Mouse (Mus musculus) telencephalon, adult 2 months (tissue): ENCODE data around the gene Cyb561d2.
"Not testable (repeated sequence)": the region's sequence is repeated elsewhere in the genome, so short reads cannot be mapped to it uniquely, and the experiment has no call there.

ENCODE experiments used
- DNase-seq: peaks from one replicate; pipeline ENCODE4 v3.0.0-alpha.2; 2011; ENCODE audit warnings: low read depth, low spot score

The Cyb561d2 gene

DNA sequence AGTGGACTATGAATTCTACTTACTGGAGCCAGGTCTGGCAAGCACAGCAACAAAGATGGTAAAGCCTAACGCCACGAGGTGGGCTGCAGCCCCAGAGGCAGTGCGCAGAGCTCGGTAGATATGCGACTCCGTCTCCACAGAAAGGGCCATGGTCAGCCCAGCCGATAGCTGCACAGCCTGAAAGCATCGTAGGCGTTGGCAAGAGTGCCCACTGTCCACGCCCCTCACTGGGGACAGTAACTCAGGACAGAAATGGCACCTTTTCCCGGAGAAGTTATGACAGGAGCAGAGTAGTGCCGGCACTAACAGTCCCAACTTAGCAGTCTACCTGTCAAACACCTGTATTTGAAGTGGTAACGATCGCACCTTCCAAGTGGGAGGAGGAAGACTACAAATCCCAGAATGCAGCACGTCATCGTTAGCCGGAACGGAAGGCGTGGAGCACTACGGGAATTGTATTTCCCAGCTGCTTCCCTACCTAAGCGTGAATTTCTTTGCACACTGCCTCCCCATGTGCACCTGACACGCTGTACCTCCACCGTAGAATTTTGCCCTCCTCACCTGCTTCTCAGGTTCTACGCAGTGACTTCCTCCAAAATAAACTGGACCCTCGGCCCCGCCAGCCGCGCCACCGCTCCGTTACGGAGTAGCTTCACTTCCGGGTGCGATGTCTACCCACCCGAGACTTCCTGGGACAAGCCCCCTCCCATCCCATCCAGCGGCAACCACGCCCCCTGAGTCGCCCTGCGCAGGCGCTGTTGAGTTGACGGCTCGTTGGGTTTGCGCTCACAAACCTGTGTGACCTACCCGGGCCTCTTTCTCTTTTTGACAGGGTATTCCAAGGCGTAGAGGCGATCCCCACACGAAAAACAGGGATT lies at the start of gene Cyb561d2, which contains the start of gene Nprl2:
TSS of gene Cyb561d2 (minus strand) at position 720 of the 878 bp plus-strand sequence.
TSS of gene Nprl2 (plus strand) at position 753 of the 878 bp plus-strand sequence.
- DNase-seq = peak; percentile 94

DNA sequence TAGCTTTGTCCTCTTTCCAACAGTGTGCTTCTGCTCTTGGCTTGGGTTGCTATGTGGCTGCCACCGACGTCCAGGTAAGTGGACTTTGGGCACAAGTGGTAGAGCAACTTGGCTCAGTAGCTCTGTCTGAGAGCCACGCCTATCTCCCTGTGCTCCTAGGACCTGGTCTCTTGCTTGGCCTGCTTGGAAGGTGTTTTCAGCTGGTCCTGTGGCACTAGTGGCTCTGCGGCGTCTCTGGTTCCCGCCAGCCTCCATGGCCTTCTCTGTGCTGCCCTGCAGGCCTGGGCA lies 48.7 kb upstream of the Cyb561d2 start:
- DNase-seq = no peak

DNA sequence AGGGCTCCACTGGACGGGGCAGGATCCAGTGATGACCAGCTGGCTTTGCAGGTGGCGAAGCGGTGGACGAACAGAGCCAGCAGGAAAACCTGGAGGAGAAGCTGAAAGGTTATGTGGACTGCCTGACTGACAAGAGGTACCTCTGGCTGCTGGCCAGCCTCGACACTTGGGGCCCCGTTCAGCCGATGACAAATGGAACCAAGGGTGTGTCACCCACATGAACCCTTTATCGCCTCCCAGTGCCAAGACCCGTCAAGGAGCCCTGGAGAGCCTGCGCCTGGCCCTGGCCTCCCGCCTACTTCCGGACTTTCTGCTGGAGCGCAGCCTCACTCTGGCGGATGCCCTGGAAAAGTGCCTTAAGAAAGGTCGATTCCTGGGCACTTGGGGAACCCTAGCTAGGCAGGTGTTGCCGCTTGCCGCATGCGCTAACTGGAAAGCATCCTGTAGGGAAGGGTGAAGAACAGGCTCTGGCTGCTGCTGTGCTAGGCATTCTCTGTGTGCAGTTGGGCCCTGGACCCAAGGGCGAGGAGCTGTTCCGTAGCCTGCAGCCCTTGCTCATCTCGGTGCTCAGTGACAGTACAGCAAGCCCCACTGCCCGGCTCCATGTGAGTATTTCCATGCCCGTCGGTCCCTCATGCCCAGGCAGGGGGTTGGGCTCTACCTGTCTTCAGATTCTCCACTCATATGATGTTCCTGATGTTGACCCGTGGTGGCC lies 48.2 kb upstream of the Cyb561d2 start:
- no peak for DNase-seq

DNA sequence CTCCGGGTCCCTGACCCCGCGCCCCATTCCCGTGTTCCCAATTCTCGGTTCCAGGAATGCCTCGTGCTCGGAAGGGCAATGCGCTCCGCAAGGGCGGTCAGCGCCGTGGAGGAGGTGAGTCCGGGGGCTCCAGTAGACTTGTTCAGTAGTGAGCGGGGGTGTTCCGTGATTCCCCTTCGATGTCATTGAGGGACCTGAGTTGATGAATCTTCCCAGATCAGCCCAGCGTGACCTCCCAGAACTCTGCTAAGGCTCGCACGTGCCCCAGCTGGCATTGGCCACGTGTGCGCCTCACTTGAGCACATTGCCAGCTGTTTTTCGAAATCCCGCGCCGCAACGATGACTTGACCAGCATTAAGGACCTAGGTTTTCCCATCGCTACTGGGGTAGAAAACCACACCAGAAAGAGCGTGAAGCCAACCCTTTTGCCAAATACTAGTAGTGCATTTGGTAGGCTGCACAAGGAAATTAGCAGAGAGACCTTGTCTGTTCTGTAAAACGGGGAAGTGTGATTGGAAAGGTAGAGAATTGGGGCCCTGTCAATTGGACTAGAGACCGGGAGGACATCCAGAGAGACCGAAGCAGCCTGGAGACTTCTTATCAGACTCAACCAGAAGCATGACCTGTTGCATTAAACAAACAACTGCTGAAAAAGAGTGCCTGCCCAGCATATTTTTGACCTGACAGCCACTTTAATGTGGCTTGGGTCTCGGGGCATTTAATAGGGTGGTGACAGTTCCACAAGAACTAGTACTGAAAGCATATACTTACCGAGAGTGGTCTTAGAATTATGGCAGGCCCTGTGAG lies 46.0 kb upstream of the Cyb561d2 start:
- no peak for DNase-seq

DNA sequence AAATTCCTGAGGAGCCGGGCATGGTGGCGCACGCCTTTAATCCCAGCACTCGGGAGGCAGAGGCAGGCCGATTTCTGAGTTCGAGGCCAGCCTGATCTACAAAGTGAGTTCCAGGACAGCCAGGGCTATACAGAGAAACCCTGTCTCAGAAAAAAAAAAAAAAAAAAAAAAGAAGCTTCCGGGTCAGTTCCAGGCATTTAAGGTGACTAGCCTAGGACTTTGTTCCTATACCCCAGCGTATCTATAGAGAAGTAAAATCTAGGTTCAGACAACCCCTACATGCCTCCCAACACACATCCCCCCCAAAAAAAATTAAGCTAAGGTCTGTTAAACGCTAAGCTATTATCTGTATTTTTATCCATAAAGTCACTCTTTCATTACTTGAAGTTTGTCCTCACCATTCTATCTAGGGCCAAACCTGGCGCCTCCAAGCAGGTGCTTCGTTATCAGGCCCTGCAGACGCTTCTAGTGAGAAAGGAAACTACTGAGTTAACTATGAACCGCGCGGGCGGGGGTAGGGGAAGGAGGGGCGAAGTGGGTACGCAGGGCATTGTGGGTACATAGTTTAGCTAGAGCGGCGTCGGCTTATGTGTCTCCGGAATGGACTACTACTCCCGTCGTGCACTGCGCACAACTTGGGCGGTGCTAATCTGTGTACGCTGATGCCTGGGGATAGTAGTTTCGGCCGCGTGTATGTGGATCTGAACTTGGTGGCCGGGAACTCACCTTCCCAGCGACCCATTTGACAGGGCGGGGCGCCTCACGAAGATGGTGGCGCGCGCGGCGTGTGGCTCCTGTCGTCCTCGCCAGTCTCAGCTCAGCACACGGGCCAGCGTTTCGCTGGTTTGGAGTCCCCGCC lies 45.2 kb upstream of the Cyb561d2 start, which contains the start of gene Ifrd2:
TSS of gene Ifrd2 (plus strand) at position 669 of the 859 bp plus-strand sequence.
- DNase-seq = peak; percentile 99

DNA sequence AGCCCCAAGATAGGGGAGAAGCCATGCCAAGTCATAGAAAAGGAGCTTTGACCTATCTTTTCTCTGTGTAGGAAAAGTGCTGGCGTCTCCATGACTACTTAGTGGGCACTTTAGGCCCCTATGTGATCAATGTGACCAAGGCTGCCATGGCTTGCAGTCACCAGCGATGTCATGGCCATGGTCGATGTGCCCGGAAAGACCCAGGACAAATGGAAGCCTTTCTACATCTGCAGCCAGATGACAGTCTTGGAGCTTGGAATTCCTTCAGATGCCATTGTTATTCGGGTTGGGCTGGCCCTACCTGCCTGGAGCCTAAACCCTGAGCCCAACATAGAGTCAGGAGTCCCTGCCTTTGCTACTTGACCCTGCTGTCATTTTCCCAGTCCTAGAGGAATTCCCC lies 44.5 kb upstream of the Cyb561d2 start:
- no peak for DNase-seq

DNA sequence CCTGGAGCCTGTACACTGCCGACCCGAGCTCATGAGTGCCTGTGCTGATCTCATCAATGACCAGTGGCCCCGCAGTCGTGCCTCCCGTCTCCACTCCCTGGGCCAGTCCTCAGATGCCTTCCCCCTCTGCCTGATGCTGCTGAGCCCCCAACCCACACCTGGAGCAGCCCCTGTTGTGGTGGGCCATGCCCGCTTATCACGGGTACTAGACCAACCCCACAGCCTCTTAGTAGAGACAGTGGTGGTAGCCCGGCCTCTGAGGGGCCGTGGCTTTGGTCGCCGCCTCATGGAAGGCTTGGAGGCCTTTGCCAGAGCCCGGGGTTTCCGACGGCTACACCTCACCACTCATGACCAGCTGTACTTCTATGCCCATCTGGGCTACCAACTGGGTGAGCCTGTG lies 41.2 kb upstream of the Cyb561d2 start:
- no peak for DNase-seq

DNA sequence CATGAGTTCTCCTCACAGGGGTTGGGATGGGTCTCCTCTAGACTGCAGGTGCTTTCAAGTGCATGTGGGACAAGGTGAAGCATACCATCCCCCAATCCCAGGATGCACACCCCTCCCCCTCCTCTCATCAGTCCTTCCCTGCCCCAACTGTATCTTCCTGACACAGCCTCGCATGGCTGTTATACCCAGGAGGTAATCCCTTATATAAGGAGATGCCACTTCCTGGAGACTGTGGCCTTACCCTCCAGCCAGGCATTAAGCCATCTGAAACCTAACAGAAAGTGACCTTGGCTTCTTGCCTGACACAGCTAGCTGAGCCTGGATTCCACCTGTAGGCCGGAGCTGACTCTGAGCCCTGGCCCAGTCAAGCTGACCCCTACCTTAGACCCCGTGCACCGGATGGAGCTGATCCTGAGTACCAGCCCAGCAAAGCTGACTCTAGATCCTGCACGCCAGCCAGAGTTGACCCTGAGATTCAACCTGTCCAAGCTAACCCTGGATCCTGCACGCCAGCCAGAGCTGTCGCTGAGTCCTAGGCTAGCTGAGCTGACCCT lies 40.6 kb upstream of the Cyb561d2 start:
- DNase-seq = no peak

DNA sequence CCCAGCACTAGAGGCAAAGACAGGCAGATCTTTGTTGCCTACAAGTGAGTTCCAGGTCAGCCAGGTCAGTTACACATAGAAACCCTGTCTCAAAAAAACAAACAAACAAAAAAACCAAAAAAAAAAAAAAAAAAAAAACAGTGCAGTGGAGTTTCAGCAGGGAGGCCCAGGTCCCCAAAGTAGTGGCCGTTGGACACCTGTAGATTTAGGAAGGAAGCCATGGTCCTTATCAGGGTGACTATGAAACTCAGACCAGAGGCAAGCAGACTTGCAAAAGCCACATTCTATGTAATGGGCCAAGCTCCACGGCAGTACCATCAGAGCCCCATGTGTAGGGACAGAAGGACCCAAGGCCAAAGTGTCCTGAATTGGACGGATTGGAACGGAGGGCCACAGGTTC lies 39.6 kb upstream of the Cyb561d2 start:
- no peak for DNase-seq

DNA sequence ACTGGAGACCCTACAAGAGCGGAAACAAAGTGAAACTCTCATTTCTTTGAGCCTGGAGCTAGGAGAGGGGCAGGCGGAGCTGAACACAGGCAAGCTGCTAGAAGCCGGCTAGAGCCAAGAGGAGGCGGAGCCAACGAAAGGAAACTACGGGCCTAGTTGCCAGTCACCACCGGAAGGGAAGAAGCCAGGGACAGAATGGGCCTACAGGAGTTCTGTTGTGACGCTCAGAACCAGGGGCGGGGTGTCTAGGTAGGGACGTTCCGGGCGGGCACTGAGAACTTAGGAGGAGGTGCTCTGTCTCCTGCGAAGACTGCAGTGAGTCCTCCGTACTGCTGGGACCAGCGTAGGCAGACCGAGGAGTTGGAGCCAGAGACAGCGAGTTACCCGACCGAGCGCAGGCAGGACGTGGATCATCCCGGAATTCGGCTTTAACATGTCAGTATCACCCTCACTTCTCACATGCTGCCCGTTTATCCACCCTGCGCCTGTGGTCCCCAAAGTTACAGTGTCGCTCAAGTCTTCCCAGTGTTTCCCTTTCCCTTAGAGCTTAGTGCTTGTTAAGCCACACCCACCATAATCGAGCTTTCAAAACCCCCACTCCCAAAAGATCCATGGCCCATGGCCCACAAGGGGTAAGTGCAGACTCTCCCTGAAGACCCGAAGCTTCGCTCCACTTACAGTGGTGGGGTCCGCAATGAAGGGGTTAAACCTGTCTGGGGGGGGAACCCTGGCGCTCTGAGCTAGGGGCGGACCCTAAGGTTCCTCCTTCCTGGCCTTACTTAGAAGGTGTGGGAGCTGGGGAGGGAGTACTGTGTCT lies 38.7 kb upstream of the Cyb561d2 start, which contains the start of gene Hyal3:
TSS of gene Hyal3 (plus strand) at position 318 of the 817 bp plus-strand sequence.
- DNase-seq = peak; percentile 92

DNA sequence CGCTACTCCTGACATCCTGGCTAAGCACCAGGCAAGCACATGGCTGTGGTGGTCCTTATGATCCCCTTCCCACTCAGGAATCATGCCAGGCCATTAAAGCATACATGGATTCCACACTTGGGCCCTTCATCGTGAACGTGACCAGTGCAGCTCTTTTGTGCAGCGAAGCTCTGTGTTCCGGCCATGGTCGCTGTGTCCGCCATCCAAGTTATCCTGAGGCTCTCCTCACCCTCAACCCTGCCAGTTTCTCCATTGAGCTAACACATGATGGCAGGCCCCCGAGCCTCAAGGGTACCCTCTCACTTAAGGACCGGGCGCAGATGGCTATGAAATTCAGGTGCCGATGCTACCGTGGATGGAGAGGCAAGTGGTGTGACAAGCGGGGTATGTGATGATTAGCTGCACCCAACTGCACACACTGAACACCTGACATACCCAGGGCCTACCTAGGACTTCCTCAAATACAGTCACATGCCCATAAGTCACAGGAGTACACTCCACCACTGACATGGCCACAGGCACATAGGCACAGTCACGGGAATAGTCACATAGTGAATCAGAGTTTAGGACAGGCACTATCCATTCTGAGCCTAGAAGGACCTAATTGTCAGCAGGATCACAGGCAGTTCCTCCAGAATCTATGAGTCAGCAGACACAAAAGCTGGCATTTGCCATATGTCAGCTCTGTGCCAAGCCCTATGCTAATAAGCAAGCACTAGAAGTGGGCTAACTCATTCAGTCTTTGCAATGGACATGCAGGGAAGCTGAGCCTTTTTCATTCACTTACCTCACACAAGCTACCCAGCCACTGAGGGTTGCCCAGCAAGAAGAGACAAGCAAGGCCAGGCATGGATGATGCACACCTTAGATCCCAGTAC lies 37.3 kb upstream of the Cyb561d2 start:
- no peak for DNase-seq

DNA sequence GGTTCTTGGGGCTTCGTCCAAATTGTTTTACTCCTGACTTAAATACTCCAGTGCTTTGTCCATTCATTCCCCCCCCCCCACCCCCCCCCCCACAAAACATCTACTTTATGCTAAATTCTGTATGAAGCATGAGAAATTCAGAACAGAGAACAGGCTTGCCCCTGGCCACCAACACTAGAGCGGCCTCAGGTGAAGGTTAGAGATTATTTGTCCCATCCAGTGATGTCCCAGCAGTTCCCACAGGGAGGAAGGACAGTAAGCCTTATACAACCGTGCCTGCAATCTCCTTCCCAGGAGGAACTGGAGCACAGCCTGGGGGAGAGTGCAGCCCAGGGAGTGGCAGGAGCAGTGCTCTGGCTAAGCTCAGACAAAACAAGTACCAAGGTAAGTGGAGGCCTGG lies 36.6 kb upstream of the Cyb561d2 start, which contains the start of gene Naa80:
TSS of gene Naa80 (plus strand) at position 301 of the 400 bp plus-strand sequence.
- no peak for DNase-seq

DNA sequence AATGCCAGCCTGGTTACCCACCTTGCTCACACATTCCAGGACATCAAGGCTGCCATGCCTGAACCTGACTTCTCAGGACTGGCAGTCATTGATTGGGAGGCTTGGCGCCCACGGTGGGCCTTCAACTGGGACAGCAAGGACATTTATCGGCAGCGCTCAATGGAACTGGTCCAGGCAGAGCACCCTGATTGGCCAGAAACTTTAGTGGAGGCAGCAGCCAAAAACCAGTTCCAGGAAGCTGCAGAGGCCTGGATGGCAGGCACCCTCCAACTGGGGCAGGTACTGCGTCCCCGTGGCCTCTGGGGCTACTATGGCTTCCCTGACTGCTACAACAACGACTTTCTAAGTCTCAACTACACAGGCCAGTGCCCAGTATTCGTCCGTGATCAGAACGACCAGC lies 35.9 kb upstream of the Cyb561d2 start:
- DNase-seq = no peak

DNA sequence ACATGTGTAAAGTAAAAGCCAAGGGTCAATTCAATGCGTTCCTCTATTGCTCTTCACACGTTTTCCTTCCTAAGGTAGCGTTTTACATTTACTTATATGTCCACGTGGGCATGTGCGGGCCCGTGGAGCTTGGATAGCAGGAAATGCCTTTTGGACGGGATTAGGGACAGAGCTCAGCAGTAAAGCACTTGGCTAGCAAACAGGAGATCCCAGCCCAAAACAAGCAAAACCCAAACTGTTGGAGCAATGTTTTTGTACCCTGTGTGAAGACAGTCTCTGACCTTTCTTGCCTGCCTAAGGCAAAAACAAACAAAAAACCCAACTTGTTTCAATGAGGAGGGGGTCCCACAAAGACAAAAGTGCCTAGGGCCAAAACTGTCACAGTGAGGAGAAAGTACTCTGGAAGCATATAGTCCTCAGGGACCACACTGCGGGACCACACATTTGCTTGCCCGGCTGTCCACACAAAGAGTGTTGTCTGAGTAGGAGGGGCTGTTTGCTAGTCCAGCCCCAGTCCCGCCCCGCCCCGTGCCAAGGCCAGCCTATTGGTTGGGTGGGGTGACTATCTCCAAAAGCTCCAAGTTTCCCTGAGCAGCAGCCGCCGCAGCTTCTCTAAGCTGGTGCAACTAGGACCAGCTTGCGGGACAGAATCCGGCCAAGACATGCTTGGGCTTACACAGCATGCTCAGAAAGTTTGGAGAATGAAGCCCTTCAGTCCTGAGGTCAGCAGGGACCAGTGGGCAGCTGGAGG lies 34.5 kb upstream of the Cyb561d2 start, which contains the start of gene Hyal1:
TSS of gene Hyal1 (plus strand) at position 571 of the 751 bp plus-strand sequence.
- no peak for DNase-seq

DNA sequence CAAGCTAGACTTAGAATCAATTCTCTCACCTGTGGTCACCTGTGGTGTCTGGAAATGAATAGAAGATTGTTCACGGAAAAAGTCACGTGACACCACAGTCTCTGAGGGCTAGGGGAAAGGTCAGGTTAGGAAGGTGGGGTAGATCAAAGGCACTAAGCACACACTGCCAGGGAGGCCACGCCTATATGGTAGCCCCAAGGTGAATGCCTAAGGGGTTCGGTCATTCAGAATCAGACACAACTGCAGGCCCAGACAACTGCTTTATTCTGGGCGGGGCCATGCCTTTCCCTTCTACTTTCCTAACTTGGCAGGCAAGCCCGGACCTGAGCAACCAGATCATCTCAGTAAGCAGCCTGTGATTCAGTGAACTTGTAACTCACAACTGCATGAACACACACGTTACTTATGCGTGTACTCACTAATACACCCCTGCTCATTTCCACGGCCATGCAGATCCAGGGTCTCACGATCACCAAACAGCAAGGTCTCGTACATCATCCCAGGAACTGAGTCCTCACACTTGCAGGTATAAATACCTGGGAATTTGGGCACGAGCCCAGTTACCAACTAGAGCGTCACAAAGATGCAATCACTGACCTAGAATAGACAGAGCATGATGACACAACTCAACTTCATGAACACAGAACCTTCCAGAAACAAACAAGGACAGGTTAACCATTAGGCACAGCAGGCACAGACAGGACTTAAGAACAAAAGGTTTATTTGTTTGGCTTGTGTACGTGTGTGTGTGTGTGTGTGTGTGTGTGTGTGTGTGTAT lies 33.8 kb upstream of the Cyb561d2 start:
- DNase-seq = no peak

DNA sequence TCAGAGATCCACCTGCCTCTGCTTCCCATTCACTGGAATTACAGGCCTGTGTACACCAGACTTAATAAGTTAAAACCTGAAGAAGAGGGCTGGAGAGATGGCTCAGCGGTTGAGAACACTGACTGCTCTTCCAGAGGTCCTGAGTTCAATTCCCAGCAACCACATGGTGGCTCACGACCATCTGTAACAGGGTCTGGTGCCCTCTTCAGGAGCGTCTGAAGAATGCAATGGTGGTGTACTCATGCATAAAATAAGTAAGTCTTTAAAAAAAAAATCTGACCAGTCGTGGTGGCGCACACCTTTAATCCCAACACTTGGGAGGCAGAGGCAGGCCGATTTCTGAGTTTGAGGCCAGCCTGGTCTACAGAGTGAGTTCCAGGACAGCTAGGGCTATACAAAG lies 31.8 kb upstream of the Cyb561d2 start:
- DNase-seq = not testable (repeated sequence)

DNA sequence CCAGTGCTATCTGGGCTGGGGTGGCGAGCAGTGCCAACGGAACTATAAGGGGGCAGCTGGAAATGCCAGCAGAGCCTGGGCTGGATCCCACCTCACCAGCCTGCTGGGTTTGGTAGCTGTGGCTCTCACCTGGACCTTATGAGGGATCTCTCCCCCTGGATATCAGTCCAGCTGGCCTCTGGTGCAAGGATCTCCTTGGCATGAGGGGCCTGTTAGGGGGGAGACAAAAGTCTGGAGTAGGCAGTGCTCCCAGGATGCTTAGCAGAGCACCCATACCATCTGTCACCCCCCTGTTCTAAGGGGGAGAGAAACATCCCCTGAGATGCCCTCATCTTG lies 30.3 kb upstream of the Cyb561d2 start:
- DNase-seq = no peak
